ENCODE assay signal across 10 mouse cellular contexts in genomic region chr5:119681011-119681832, GRCm38 (mm10). TPM values are rescaled to one million over a fixed set of nuclear protein-coding genes. Genes with fewer than 3 reads are reported as not detected.
DNase-seq lines count a peak whose midpoint lies in the region; ATAC-seq and TF ChIP-seq lines count a peak whose summit lies in the region.
"Had no signal": no experiment of that assay in that cellular context is flagged by ENCODE, and none has a peak within 500 bp of the region (broad histone marks: within the 10 kb centered on the region; RNA-seq: fewer than 3 reads in every experiment).

No protein-coding gene starts in this region.

- H3K4me1 ChIP-seq in kidney, embryonic 16.5 days (ENCODE audit: insufficient read depth, low read length): peaks cover 28% of the 10 kb centered on the region
- H3K4me1 ChIP-seq in G1E (ENCODE audit: insufficient read depth, low read depth, low read length): no peaks in the 10 kb centered on the region
- H3K4me1 ChIP-seq in limb, embryonic 14.5 days (ENCODE audit: control insufficient read depth, insufficient read depth, low read length): peaks cover 12% of the 10 kb centered on the region

- H3K4me3 ChIP-seq in kidney, embryonic 16.5 days (ENCODE audit: low read length): peak overlapping the region; percentile 37
- H3K4me3 ChIP-seq in G1E (ENCODE audit: low read depth, low read length): peak overlapping the region; percentile 15; the same call in 1 of the 2 replicates
- peak overlapping the region; percentile 31 for H3K4me3 ChIP-seq in limb, embryonic 14.5 days (replicated peaks; ENCODE audit: low read length)

- peak overlapping the region; percentile 65 for H3K9ac ChIP-seq in kidney, embryonic 16.5 days (replicated peaks; ENCODE audit: low read length)
- H3K9ac ChIP-seq in limb, embryonic 14.5 days (ENCODE audit: low read depth, low read length, severe bottlenecking): peak overlapping the region; percentile 46

- H3K36me3 ChIP-seq in kidney, embryonic 16.5 days (ENCODE audit: insufficient read depth, low read length): 0 out of 2 replicates have a peak, but pooled peaks cover 15% of the 10 kb centered on the region
- no peaks in the 10 kb centered on the region for H3K36me3 ChIP-seq in G1E (replicated peaks)
- H3K36me3 ChIP-seq in limb, embryonic 14.5 days (ENCODE audit: control insufficient read depth, insufficient read depth, low read length): peaks cover 42% of the 10 kb centered on the region

- TF ChIP-seq CTCF in G1E (IDR thresholded peaks at IDR 0.05; ENCODE audit: low read depth, low read length): no peak

- WGBS in kidney, embryonic 16.5 days: 28% methylated on average over 8 of the region's 8 CpGs
- 21% methylated on average over 8 of the region's 8 CpGs for WGBS in limb, embryonic 14.5 days

- ATAC-seq in kidney, embryonic 16.5 days (ENCODE audit: low FRiP score, low TSS enrichment): no peak
- ATAC-seq in G1E (ENCODE audit: extremely low read depth, insufficient number of reproducible peaks, low FRiP score, poor library complexity, severe bottlenecking): no peak
- no peak for ATAC-seq in limb, embryonic 14.5 days (ENCODE audit: low FRiP score, low read depth)
- ATAC-seq in megakaryocyte-erythroid progenitor cell, adult 5-6 weeks (replicated peaks; ENCODE audit: low FRiP score, low TSS enrichment, poor library complexity, severe bottlenecking): no peak

- peak overlapping the region; percentile 26 for H3K4me2 ChIP-seq in kidney, embryonic 16.5 days (replicated peaks; ENCODE audit: low read depth, low read length)
- peak overlapping the region; percentile 53 for H3K4me2 ChIP-seq in limb, embryonic 14.5 days (replicated peaks; ENCODE audit: low read depth, low read length, severe bottlenecking)

- no peaks in the 10 kb centered on the region for H3K9me3 ChIP-seq in kidney, embryonic 16.5 days (ENCODE audit: low read length)
- H3K9me3 ChIP-seq in G1E (replicated peaks): peaks cover 55% of the 10 kb centered on the region
- no peaks in the 10 kb centered on the region for H3K9me3 ChIP-seq in limb, embryonic 14.5 days (ENCODE audit: control insufficient read depth, low read length)

- TF ChIP-seq POLR2A in limb, embryonic 14.5 days (IDR thresholded peaks at IDR 0.05; ENCODE audit: borderline replicate concordance, extremely low read depth, insufficient read depth, insufficient read length): no peak

- DNase-seq in embryo, embryonic 10.5 days (ENCODE audit: low spot score): peak; percentile 26
- no peak for DNase-seq in embryo, embryonic 11 days
- DNase-seq in kidney, postnatal 25 days: no peak
- no peak for DNase-seq in G1E (ENCODE audit: low spot score)
- no peak for DNase-seq in limb, embryonic 14.5 days (ENCODE audit: low spot score)
- no peak for DNase-seq in thymus, postnatal 10 days (ENCODE audit: low spot score in 2 of 2)
- DNase-seq: B cell, adult 2 months; cerebellum, postnatal 14 days had no signal

- peak overlapping the region; percentile 81 for H3K27ac ChIP-seq in kidney, embryonic 16.5 days (ENCODE audit: low read length)
- H3K27ac ChIP-seq in limb, embryonic 14.5 days (replicated peaks; ENCODE audit: low read depth, low read length): peak overlapping the region; percentile 38; the same call in 1 of the 2 replicates

- H3K27me3 ChIP-seq in kidney, embryonic 16.5 days (ENCODE audit: insufficient read depth, low read length): peaks cover 92% of the 10 kb centered on the region
- no peaks in the 10 kb centered on the region for H3K27me3 ChIP-seq in G1E (ENCODE audit: insufficient read depth, low read length)
- peaks cover 94% of the 10 kb centered on the region for H3K27me3 ChIP-seq in limb, embryonic 14.5 days (ENCODE audit: control insufficient read depth, insufficient read depth, low read length)

RNA-seq across cellular contexts. Expression of gene Tbx3, which starts 10.8 kb away (rescaled TPM):
- polyA plus RNA-seq in kidney, embryonic 16.5 days (2015; fragmentation: Nextera tagmentation; extraction: Ambion mirVana): 52.6 and 60.5 TPM in 2 replicates
- not detected in 2 replicates for total RNA-seq in G1E (2014; fragmentation: Nextera tagmentation)
- total RNA-seq in G1E (2017): 0.05 TPM in 1 of 2 replicates, not detected in the other
- not detected in 2 replicates for polyA plus RNA-seq in G1E (2012)
- 18.6 and 28.2 TPM in 2 replicates for polyA plus RNA-seq in limb, embryonic 14.5 days (2012; rRNA removed)
- polyA plus RNA-seq in limb, embryonic 14.5 days (2014; fragmentation: Nextera tagmentation; extraction: Ambion mirVana): 23.9 and 27.6 TPM in 2 replicates
- not detected in 2 replicates for total RNA-seq in megakaryocyte-erythroid progenitor cell, adult 5-6 weeks (2014; fragmentation: Nextera tagmentation)
- not detected in 2 replicates for total RNA-seq in megakaryocyte-erythroid progenitor cell, adult 5-6 weeks (2017)

Comparison
In these comparisons a context has a peak if more than half of its experiments do, and no peak if none do; other contexts are left out.
1. RNA of gene Tbx3, which starts 10.8 kb away (polyA plus RNA-seq): 52.6 to 60.5 TPM in kidney, embryonic 16.5 days and 18.6 to 28.2 TPM in limb, embryonic 14.5 days; not detected in G1E; every median in the first group is over 10 times any median in the second.
2. Peak in every context shown above with its lines, with median percentiles within 50 percentile points of each other: H3K4me3 ChIP-seq.